Comparison of ENCODE assay signal across 9 mouse cellular contexts in the genomic region with DNA sequence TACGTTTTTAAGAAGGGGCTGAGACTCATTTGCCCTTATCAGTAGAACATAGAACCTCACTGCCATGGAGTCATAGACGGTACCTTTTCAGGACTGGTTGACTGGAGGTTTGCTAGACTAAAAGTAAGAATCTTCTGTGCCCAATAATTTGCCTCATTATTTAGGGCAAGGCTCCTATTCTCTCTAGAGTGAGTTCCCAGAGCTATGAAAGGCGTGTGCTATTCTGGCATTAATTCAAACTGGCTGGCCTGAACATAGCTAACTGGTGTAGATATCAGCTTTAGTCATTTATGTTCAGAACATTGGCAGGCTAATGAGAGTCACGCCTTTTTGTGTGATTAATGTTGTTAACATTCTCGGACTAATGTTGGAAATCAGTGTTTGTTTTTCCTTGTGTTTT. TPM values are rescaled to one million over a fixed set of nuclear protein-coding genes. Genes with fewer than 3 reads are reported as not detected.
DNase-seq lines count a peak whose midpoint lies in the region; ATAC-seq lines count a peak whose summit lies in the region.
"Had no signal": no experiment of that assay in that cellular context is flagged by ENCODE, and none has a peak within 500 bp of the region (broad histone marks: within the 10 kb centered on the region; RNA-seq: fewer than 3 reads in every experiment).

No protein-coding gene starts in this region.

- no peaks in the 10 kb centered on the region for H3K36me3 ChIP-seq in heart, embryonic 11.5 days (ENCODE audit: control insufficient read depth, insufficient read depth, low read length)

- H3K4me2 ChIP-seq in heart, embryonic 11.5 days: no peak overlapping the region

- H3K4me1 ChIP-seq in heart, embryonic 11.5 days (ENCODE audit: control insufficient read depth, insufficient read depth, low read length): no peaks in the 10 kb centered on the region

- DNase-seq in heart, adult 8-10 months (ENCODE audit: low spot score): peak; percentile 69
- peak; percentile 90 for DNase-seq in Muller cell, postnatal 12 days (ENCODE audit: inconsistent ontology term)
- DNase-seq in fat pad, adult 2 months (ENCODE audit: extremely low read depth, low read depth, low spot score): peak; percentile 8
- peak; percentile 9 for DNase-seq in lung, postnatal 14 days
- no peak for DNase-seq in left cerebral cortex, postnatal 36 days (ENCODE audit: low spot score in 2 of 2)
- DNase-seq in testis, postnatal 14 days (ENCODE audit: low spot score): no peak
- DNase-seq: thymus, postnatal 36 days had no signal

- 65% methylated on average over 5 of the region's 5 CpGs for WGBS in heart, embryonic 11.5 days (ENCODE audit: insufficient replicate concordance)

- no peaks in the 10 kb centered on the region for H3K9me3 ChIP-seq in heart, embryonic 11.5 days (replicated peaks; ENCODE audit: control insufficient read depth, low read length)

- no peak overlapping the region for H3K27ac ChIP-seq in heart, embryonic 11.5 days (ENCODE audit: low read depth, low read length)

- no peak overlapping the region for H3K9ac ChIP-seq in heart, embryonic 11.5 days (ENCODE audit: low read depth, low read length)

- no peak overlapping the region for H3K4me3 ChIP-seq in heart, embryonic 11.5 days (ENCODE audit: low read depth, low read length)

- H3K27me3 ChIP-seq in heart, embryonic 11.5 days (ENCODE audit: control insufficient read depth, insufficient read depth, low read length): no peaks in the 10 kb centered on the region
- H3K27me3 ChIP-seq: CH12.LX had no signal

- ATAC-seq in heart, embryonic 11.5 days (replicated peaks; ENCODE audit: insufficient number of reproducible peaks, low FRiP score, low TSS enrichment): no peak

- intact Hi-C loops in left cerebral cortex, postnatal 36 days (cut with DNase I): no loop called here

RNA-seq across cellular contexts. Expression of a gene that starts 52.4 kb away (rescaled TPM):
- 10 to 100 TPM in 3 of 4 experiments, 1 to 10 TPM in 1; 8.8 to 13.1 (median 10.9) TPM for total RNA-seq in heart, adult 8-10 months (2022)
- polyA plus RNA-seq in heart, embryonic 11.5 days (2014; fragmentation: Nextera tagmentation; extraction: Ambion mirVana): 160 and 162 TPM in 2 replicates
- 10 to 100 TPM; 10.8 to 13.0 TPM for total RNA-seq in left cerebral cortex, postnatal 36 days (2021)

Comparison
In these comparisons a context has a peak if more than half of its experiments do, and no peak if none do; other contexts are left out.
1. DNase-seq: peak in heart, adult 8-10 months (single experiment), Muller cell, postnatal 12 days (single experiment), fat pad, adult 2 months (single experiment) and lung, postnatal 14 days (single experiment); none in left cerebral cortex, postnatal 36 days (0 of 2) and testis, postnatal 14 days (single experiment).